Comparison of ENCODE assay signal across 25 mouse cellular contexts in genomic region chr3:116601005-116601404, GRCm38 (mm10). TPM values are rescaled to one million over a fixed set of nuclear protein-coding genes. Genes with fewer than 3 reads are reported as not detected.
"Had no signal": no experiment of that assay in that cellular context is flagged by ENCODE, and none has a peak within 500 bp of the region (broad histone marks: within the 10 kb centered on the region; RNA-seq: fewer than 3 reads in every experiment).

No protein-coding gene starts in this region.

- ATAC-seq: hindbrain, postnatal 0 days; intestine, embryonic 16.5 days had no signal

- H3K9me3 ChIP-seq: heart, embryonic 10.5 days; heart, embryonic 12.5 days; hindbrain, embryonic 13.5 days; hindbrain, embryonic 15.5 days; kidney, embryonic 15.5 days; limb, embryonic 13.5 days; limb, embryonic 15.5 days had no signal

- H3K4me3 ChIP-seq: heart, embryonic 10.5 days; heart, embryonic 12.5 days; hindbrain, embryonic 13.5 days; hindbrain, embryonic 15.5 days; kidney, embryonic 15.5 days; limb, embryonic 13.5 days; limb, embryonic 15.5 days had no signal

- H3K4me2 ChIP-seq: heart, embryonic 12.5 days; hindbrain, embryonic 13.5 days; hindbrain, embryonic 15.5 days; kidney, embryonic 15.5 days; limb, embryonic 13.5 days; limb, embryonic 15.5 days had no signal

- H3K9ac ChIP-seq: heart, embryonic 12.5 days; hindbrain, embryonic 13.5 days; hindbrain, embryonic 15.5 days; kidney, embryonic 15.5 days; limb, embryonic 13.5 days; limb, embryonic 15.5 days had no signal

- H3K27me3 ChIP-seq: heart, embryonic 12.5 days; hindbrain, embryonic 13.5 days; hindbrain, embryonic 15.5 days; kidney, embryonic 15.5 days; limb, embryonic 13.5 days; limb, embryonic 15.5 days had no signal

- H3K36me3 ChIP-seq: hindbrain, embryonic 15.5 days; limb, embryonic 15.5 days had no signal

- H3K27ac ChIP-seq: heart, embryonic 10.5 days; hindbrain, embryonic 13.5 days; hindbrain, embryonic 15.5 days; hindbrain, postnatal 0 days; kidney, embryonic 15.5 days; kidney, postnatal 0 days; limb, embryonic 13.5 days; limb, embryonic 15.5 days had no signal

- H3K4me1 ChIP-seq: heart, embryonic 10.5 days; limb, embryonic 15.5 days had no signal

- DNase-seq: gastrocnemius, postnatal 14 days; gastrocnemius, postnatal 36 days; heart, adult 18-20 months; heart, postnatal 10 days; heart, postnatal 4 days; kidney, adult 11 months; kidney, adult 2 months; kidney, adult 9 months; kidney, postnatal 14 days; kidney, postnatal 36 days; layer of hippocampus, adult 9-11 months; layer of hippocampus, postnatal 36 days; left cerebral cortex, postnatal 4 days had no signal

RNA-seq across cellular contexts. Expression of gene Lrrc39, which starts 38.2 kb away (rescaled TPM):
- total RNA-seq: layer of hippocampus, adult 18-20 months; layer of hippocampus, postnatal 36 days; left cerebral cortex, adult 18-20 months; left cerebral cortex, postnatal 4 days had no signal
